Mouse (Mus musculus) hindbrain, embryonic 16.5 days (tissue): Measurements from ENCODE around the gene Chkb. TPM values are rescaled to one million over a fixed set of nuclear protein-coding genes. Genes with fewer than 3 reads are reported as not detected.

Source experiments
- polyA plus RNA-seq: library from polyadenylated mRNA; unstranded; fragments of >200 nt; fragmentation: Nextera tagmentation; extraction: Ambion mirVana; gene quantifications from 2 replicates; pipeline ENCODE4 v1.2.1, GENCODE M21; 2015

Gene Chkb
- polyA plus RNA-seq, 1 experiment from 2014 or later: 82.1 TPM

Other genes with a start within 250 kb of the Chkb start
- 85.2 and 106 TPM in 2 replicates for gene Plxnb2, start 249.1 kb downstream of the Chkb start, polyA plus RNA-seq
- 86.6 and 93.2 TPM in 2 replicates for gene Dennd6b, start 233.4 kb downstream of the Chkb start, polyA plus RNA-seq
- 59.4 and 71.5 TPM in 2 replicates for gene Ppp6r2, start 218.4 kb downstream of the Chkb start, polyA plus RNA-seq
- gene Sbf1, start 114.6 kb downstream of the Chkb start, polyA plus RNA-seq: 93.2 and 102 TPM in 2 replicates
- gene Adm2, start 107.2 kb downstream of the Chkb start, polyA plus RNA-seq: not detected in 2 replicates
- gene Miox, start 95.5 kb downstream of the Chkb start, polyA plus RNA-seq: not detected in 2 replicates
- gene Lmf2, start 74.2 kb downstream of the Chkb start, polyA plus RNA-seq: 33.0 and 38.5 TPM in 2 replicates
- gene Ncaph2, start 74.2 kb downstream of the Chkb start, polyA plus RNA-seq: 115 and 122 TPM in 2 replicates
- 16.7 and 20.2 TPM in 2 replicates for gene Sco2, start 56.1 kb downstream of the Chkb start, polyA plus RNA-seq
- gene Tymp, start 52.9 kb downstream of the Chkb start, polyA plus RNA-seq: 2.6 TPM in 2 replicates
- gene Odf3b, start 50.6 kb downstream of the Chkb start, polyA plus RNA-seq: 4.8 and 5.4 TPM in 2 replicates
- 0.08 TPM in 1 of 2 replicates, not detected in the other for gene Klhdc7b, start 45.0 kb downstream of the Chkb start, polyA plus RNA-seq
- not detected in 2 replicates for gene Syce3, start 19.4 kb downstream of the Chkb start, polyA plus RNA-seq
- 0.60 and 1.4 TPM in 2 replicates for gene Cpt1b, start 4.0 kb downstream of the Chkb start, polyA plus RNA-seq
- gene C730034F03Rik, start 319 bp downstream of the Chkb start, polyA plus RNA-seq: 5.3 and 5.9 TPM in 2 replicates
- gene Gm44502, start 212 bp downstream of the Chkb start, polyA plus RNA-seq: 0.11 TPM in 1 of 2 replicates, not detected in the other
- gene Mapk8ip2, start 24.0 kb upstream of the Chkb start, polyA plus RNA-seq: 84.5 and 88.1 TPM in 2 replicates
- gene Arsa, start 47.5 kb upstream of the Chkb start, polyA plus RNA-seq: 35.4 and 37.3 TPM in 2 replicates
- 7.7 and 8.4 TPM in 2 replicates for gene Shank3, start 69.7 kb upstream of the Chkb start, polyA plus RNA-seq
- 0.75 and 0.93 TPM in 2 replicates for gene Acr, start 138.4 kb upstream of the Chkb start, polyA plus RNA-seq
- gene Rabl2, start 162.0 kb upstream of the Chkb start, polyA plus RNA-seq: 81.8 and 91.8 TPM in 2 replicates